Mouse (Mus musculus) heart, adult 2 months (tissue): Measurements from ENCODE around the gene Gm10643.

ENCODE experiments used
- CTCF ChIP-seq: fragments of 200-600 bp; IDR thresholded peaks from 2 replicates; pipeline ENCODE4 v1.8.1; 2022; ENCODE audit warnings: antibody characterized with exemption, mild to moderate bottlenecking, moderate library complexity
- EP300 ChIP-seq: fragments of 200-500 bp; IDR thresholded peaks from 2 replicates; pipeline ENCODE4 v1.6.1; 2011; ENCODE audit warnings: low read depth, low read length, control low read depth; ENCODE audit not compliant: insufficient read depth
- POLR2A ChIP-seq: fragments of 200-500 bp; IDR thresholded peaks from 2 replicates; pipeline ENCODE4 v1.6.1; 2011; ENCODE audit warnings: mild to moderate bottlenecking, low read depth, low read length, control low read depth; ENCODE audit not compliant: insufficient read depth

- TF ChIP-seq CTCF = no peak
- TF ChIP-seq POLR2A = no peak
- no peak for TF ChIP-seq EP300
Measured at GRCm38 (mm10) chr8:84106216-84107040, 41.5 kb upstream of the Gm10643 start.
